Mouse (Mus musculus): ENCODE results near the gene Tsc22d4.

Tsc22d4 gene

DNA sequence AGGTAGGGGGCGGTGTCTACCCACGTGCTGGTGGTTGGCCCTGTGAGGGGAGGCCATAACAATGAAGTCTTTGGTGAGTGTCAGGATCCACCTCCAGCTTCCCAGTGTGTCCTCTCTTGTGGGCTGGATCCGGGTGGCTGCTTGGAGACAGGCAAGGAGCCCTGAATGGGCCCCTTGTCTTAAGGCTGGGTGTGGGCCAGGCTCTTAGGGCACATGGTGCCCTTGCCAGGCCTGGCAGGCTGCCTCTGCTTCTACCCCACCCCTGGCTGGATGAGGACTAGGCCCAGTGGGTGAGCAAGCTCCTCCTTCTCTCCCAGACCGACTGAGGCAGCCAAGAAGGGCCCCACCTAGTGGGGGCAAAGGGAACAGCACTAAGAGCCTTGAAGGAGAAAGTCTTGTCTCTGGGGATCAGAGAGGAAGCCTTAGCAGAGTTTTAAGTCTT, 14.5 kb downstream of the Tsc22d4 start:
- peak; percentile 94 for DNase-seq (ENCODE audit: extremely low read depth, insufficient read length, low spot score)

DNA sequence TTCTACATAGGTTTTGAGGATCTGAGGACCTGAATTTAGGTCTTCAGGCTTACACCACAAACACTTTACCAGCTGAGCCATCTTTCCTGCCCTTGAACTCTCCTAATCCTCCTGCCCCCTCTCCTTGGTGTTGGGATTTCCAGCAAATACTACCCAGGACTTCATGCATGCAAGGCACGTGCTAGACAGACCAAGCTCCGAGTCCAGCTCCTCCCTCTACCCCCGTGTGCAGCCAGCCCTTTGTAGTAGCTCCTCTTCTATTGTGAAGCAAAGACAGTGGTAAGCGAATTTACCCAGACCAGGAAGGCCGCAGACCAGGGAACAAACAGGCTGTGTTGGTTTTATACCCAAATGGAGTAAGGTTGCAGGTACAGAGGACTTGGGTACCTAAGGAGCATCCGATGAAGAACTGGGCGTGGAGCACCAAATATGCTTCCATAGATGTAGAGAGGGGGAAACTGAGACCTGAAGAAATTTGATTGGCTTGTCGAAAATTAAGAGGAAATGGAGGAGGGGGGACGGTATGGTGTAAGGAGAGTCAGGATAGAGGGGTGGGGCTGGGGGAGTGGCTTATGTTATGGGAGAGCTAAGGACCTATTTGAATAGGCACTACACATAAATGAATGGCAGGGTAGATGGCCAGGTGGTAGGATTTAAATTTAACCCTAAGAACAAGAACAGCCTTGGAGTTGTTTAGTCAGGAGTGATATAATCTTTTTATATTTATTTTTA, 19.2 kb downstream of the Tsc22d4 start:
- no peak for DNase-seq (ENCODE audit: extremely low read depth, insufficient read length, low spot score)

DNA sequence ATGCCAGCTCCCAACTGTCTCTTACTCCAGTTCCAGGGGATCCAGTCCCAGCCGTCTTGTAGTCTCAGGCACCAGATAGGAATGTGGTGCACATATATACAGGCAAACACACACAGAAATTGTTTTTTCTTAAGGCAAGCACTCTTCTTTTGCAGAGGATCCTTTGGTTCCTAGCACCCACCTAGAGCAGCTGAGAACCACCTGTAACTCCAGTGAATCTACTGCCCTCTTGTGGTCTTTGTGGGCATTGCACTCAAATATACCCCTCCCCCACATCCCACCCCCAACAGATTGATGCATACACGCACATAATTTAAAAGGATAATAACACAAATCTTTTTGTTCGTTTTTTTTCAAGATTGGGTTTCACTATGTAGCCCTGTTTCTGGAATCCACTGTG, 20.7 kb downstream of the Tsc22d4 start:
- no peak for DNase-seq (ENCODE audit: extremely low read depth, insufficient read length, low spot score)

DNA sequence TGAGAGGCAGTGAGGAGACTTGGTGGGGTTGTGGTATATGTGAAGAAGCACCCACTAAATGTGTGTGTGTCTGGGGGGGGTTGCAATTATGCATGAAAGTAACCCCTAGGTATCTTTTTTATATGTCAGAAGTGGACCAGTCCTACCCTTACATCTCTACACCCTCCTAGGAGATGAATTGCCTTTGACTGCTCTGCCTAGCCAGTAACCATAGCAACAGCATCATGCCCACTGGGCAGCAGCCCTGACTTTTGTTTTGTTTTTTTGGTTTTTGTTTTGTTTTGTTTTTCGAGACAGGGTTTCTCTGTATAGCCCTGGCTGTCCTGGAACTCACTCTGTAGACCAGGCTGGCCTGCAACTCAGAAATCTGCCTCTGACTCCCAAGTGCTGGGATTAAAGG, 22.9 kb downstream of the Tsc22d4 start:
- no peak for DNase-seq (ENCODE audit: extremely low read depth, insufficient read length, low spot score)

DNA sequence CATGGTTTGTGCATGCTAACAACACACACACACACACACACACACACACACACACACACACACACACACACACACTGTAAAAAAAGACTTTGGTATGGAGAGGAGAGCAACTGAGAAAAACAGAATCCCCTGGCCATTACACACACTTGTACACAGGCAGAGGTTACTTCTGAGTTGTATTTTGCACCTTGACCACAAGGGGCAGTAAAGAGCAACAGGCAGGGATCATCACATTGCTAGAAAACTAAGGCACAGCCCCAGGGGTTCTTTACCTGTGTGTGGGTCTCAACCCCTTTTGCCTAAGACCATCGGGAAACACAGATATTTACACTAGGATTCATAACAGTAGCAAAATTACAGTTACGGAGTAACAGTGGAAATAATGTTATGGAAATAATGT, 25.2 kb downstream of the Tsc22d4 start:
- no peak for DNase-seq (ENCODE audit: extremely low read depth, insufficient read length, low spot score)

DNA sequence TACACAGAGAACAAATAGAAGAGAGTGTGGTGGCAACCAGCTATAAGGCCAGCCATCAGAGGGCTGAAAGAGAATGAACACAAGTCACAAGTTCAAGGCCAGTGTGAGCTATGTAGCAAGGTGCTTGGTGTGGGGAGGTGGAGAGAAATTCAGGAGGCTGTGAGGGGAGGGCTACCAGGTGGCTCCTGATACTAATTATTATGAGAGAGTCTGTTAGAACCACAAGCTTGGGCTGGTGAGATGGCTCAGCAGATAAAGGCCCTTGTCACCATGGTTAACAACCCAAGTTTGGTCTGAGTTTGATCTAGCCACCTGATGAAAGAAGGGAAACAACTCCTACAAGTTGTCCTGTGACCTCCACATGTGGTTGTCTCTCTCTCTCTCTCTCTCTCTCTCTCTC, 27.2 kb downstream of the Tsc22d4 start:
- no peak for DNase-seq (ENCODE audit: extremely low read depth, insufficient read length, low spot score)

DNA sequence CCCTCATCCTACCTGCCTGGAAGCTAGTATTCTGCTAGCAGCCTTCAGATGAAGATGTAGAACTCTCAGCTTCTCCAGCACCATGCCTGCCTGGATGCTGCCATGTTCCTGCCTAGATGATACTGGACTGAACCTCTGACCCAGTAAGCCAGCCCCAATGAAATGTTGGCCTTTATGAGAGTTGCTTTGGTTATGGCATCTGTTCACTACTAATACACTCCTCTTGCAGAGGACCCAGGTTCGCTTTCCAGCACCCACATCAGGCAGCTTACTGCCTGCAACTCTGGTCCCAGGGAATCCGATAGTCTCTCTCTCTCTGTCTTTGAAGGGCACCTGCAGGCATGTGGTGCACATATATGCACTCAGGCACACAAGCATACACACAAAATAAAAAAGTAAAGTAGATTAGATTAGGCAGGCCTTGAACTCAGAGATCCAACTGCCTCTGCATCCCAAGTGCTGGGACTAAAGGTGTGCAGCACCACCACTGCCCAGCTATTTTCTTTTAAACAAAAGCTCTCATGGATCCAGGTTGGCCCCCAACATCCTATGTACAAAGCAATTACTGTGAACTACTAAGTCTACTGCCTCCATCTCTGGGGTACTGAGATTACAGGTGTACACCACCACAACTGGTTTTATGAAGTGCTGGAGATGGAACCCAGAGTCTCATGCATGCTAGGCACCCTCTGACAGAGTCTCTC, 30.2 kb downstream of the Tsc22d4 start:
- DNase-seq (ENCODE audit: extremely low read depth, insufficient read length, low spot score), result no peak

DNA sequence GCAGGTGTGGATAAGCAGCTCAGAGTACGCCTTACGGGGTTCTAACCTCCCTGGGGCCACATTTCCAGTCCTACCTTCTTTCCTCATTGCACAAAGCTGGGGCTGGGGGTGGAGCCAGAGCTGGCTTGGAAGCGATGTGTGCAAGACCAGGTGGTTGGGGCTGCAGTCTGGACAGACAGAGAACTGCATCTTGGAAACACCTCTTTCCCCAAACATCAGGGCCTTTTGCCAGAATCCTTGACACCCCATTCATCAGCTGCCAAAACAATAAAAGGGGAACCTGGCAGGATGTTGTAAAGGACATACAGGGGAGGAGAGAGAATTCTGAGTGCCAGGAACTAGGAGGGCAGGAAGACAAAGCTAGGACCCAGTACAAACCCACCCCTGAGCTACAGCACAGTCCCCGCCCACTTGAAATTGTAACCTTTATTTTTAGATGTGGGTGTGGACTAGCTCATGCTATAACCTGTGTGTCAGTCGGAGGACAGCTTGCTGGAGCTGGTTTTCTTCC, 30.9 kb downstream of the Tsc22d4 start:
- peak; percentile 44 for DNase-seq (ENCODE audit: extremely low read depth, insufficient read length, low spot score)

DNA sequence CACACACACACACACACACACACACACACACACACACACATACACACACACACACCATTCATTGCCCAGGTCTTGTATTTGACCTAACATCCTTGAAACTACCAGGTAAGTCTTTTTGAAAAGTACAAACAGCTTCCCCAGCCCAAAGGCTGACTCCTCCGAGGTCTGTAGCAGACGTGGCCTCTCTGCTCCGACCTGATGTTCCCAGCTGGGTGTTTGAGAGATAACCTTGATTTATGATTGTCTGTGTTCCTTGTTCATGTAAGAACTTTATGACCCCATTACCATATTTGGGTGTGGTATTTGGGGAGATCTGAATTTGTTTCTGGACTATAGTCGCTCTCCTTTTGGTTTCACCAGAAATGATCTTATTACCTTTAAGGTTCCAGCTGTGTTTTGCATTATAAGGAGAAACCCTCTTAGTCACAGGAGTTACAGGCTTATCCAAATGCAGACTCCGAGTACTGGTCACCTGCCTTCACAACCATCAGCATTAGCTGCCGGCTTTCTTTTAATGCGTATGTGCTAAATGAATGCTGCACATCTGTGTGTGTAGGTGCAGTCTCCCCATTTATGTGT, 31.8 kb downstream of the Tsc22d4 start:
- no peak for DNase-seq (ENCODE audit: extremely low read depth, insufficient read length, low spot score)

DNA sequence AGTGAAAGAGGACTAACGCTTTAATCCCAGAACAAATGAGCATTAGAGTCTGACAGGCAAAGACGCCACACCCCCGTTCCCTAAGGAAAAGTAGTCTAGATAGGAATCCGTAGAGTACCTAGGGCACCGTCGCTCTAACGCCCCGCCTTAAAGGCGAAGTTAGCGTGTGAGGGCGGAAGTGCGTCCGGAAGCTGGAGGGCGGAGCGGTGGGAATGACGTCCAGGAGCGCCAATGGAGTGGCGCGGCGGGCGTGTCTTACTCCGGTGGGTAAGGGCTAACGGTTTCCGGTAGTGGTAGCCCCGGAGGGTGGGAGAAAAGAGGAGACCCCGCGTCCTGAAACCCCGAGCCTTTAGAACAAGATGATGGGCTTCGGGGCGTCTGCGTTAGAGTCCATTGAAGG, 33.1 kb downstream of the Tsc22d4 start, which contains the start of gene Ppp1r35:
TSS of gene Ppp1r35 (plus strand) at position 215 of the 400 bp plus-strand sequence.
- peak; percentile 99 for DNase-seq (ENCODE audit: extremely low read depth, insufficient read length, low spot score)

DNA sequence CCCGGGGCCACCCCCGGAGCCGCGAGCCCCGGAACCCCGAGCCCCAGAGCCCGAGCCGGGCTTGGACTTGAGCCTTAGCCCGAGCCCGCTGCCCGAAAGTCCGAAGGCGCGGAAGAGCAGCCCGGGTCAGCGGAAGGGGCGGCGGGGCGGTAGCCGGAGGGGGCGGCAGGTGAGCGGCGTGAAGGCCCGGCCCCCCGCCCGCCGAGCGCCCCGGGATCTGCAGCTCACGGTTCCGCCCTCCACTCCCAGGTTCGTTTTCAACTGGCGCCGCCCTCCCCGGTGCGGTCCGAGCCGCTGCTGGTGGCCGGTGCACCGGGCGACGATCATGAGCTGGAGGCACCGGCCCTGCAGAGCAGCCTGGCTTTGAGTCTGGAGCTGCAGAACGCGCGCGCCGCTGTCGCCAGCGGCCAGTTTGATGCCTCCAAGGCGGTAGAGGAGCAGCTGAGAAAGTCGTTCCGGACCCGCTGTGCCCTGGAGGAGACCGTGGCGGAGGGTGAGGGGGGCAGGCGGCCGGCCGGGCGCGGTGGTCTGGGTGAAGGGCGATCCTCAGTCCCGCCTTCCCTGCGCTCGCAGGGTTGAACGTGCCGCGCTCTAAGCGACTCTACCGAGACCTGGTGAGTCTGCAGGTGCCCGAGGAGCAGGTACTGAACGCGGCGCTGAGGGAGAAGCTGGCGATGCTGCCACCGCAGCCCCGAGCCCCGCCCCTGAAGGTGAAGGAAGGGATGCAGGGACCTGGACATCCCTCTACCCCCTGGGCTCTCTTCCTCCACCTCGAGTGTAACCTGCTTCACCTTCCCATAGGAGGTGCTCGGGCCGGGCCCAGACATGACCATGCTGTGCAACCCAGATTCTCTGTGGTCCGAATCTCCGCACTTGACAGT, 33.8 kb downstream of the Tsc22d4 start:
- peak; percentile 67 for DNase-seq (ENCODE audit: extremely low read depth, insufficient read length, low spot score)

DNA sequence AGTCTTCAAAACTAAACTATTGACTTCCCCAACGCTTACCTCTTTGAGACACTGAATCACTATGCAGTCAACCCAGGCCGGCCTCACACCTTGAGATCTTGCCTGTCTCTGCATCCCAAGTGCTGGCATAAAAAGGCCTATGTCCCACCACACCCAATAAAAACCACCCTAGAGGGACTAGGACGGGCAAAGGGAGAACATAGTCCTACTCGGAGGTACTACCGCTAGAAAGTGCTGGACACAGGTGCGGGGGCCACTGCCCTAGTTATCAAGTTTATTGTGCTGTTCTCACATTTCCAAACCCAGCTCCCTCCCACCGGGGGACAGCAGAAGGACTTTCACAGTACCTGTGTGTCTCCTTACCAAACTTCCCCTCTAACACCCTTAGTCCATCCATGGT, 36.1 kb downstream of the Tsc22d4 start:
- no peak for DNase-seq (ENCODE audit: extremely low read depth, insufficient read length, low spot score)

DNA sequence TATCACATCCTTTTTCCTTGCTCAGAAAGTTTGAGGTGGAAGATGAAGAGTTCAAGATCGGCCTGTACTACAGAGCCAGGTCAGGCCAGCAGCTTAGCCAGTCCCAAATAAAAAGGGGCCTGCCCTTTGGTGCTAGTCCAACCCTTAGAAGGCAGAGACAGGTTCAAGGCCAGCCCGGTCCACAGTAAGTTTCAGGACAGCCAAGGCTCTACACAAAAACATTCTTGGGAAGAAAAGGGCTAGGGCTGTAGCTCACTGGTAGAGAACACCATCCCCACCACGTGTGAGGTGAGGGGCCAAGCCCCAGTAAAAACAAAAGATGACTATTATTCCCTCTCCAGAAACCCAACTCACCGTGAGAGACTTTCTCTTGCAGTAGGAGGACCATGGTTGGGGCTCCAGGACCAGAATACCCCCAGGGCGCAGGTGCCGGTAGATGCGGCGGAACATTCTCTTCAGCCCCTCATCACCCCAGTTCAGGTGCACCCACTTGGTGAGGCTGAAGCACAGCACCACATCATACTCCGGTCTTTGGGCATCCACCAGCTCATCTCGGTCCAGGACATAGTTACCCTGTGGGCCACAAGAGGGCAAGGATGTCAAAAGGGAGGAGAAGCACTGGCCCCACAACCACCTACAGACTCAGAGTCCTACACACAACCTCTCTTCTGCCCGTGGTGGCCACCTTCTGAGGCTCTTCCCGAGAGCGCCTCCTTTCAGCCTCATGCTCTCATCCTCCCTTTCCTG, 37.4 kb downstream of the Tsc22d4 start:
- no peak for DNase-seq (ENCODE audit: extremely low read depth, insufficient read length, low spot score)

DNA sequence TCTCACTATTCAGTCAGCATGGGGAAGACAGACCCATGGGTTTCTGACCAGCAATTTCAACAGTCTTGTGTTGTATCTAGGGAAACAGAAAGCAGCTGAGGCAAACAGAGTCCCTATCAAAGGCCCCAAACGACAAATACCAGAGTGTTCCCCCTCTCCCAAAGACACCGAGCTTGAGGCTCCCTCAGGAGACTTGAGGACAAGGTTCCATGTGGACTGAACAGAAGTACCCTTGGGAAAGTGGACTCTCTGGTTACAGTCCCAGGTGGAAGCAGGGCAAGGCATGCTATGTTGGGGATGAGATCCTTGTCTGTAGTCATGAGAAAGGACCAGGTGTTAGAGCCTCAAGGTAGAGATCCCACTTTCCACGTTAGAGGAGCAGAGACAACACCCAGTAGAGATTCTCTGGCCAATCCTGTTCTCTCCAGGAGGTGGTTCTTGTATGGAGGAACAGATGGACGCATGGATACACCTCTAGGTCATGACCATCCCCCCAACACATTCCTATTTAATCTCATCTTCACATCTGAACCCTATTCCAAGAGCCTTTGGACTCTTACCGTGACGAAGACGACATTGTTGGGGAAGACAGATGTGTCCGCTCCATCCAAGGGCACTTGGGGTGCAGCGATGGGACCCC, 38.5 kb downstream of the Tsc22d4 start:
- DNase-seq (ENCODE audit: extremely low read depth, insufficient read length, low spot score), result no peak

DNA sequence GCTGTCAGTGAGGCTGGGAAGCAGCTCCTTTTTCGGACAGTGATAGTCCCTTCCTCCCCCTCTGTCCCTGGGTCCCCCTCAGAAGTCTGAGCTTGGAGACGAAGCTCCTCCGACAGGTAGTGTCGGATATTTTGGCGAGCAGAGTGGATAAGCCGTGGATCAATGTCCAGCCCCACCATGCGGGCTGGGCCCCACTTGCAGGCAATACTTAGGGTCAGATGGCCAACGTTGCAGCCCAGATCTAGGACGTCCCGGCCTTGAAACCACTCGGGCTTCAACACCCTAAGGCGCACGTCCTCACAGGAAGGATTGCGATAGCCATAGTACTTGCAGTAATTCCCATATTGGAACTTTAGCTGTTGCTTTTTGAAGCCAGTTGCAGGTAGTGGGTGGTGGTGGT, 39.0 kb downstream of the Tsc22d4 start:
- DNase-seq (ENCODE audit: extremely low read depth, insufficient read length, low spot score), result no peak

DNA sequence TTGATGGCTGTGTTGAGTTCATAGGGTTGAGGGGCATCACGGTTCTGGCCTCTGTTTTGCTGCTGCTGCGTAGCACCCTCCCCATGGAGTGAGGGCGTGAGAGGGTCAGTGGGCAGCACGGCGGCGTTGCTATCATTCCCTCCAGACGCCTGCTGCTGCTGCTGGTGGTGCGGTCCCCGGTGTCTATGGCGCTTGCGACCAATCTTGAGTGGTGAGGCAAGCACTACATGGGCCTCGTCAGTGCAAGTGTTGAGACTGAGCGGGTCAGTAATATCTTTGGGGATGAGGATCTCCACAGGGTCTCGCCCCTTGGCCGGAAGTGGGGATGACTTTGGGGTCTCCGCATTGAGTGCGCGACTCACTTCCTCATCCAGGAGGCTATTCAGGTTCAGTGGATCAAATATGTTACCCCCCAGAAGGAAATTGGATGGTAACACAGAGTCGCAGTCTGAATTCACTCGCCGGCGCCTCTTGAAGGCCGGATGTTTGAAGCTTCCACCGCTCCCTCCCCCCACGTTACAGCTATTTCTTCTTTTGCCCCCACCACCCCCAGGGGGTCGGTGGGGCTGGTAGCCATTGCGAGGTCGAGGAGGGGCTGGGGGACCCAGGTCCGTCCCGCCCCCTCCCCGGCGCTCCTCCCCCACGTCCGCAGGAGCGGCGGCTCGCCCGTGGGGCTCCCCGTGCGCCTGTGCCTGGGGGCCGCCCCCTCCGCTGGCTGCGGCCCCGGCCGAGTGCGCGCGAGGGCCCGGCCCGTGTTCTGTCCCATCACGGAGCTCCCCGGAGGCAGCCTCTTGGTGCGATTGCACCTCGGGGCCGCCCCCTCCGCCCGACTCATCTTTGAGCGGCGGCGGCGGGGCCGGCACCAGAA, 39.9 kb downstream of the Tsc22d4 start:
- peak; percentile 29 for DNase-seq (ENCODE audit: extremely low read depth, insufficient read length, low spot score)

DNA sequence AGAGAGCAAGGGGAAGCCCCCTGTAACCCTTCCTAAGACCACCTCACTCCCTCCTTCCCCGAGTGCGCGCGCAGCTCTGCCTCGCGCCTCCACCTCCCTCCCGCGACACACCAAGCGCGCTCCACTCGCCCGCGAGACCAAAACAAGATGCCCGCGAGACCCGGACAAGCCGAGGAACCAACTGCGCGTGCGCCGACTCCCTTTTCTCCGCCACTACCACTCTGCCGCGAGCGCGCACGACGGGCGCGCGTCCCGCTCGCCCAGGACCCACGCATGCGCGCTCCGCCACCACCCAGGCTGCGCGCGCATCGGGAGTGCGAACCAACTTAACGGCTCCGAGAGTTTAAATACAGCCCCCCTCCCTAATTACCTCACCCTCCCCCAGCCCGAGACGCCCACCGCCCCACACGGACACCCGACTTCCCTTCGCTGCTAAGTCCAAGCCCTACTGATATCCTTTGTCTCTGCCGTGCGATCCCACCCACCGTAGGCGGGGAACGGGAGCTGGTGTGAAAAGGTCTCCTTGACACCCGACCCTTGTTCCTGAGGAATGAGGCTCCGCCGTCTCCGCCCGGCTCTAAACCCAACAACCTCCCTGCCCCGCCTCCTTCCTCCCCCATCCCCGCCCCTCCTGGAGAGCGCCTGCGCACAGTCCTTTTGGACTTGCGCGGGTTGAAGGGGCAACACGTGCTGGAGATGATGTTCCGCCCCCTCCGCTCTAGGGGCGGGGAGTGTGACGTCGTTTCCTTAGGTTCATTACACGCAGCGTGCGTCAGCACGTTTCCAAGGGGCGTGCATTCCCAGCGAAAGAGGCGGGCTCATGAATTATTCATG, 40.8 kb downstream of the Tsc22d4 start:
- peak; percentile 99 for DNase-seq (ENCODE audit: extremely low read depth, insufficient read length, low spot score)
